Mouse (Mus musculus) heart, embryonic 13.5 days (tissue): ENCODE measurements around the gene Sec24d. TPM values are rescaled to one million over a fixed set of nuclear protein-coding genes. Genes with fewer than 3 reads are reported as not detected.
A peak's percentile ranks its signal among the peaks of the same experiment; 100 is the strongest.
"Not testable (repeated sequence)": the region's sequence is repeated elsewhere in the genome, so short reads cannot be mapped to it uniquely, and the experiment has no call there.

ENCODE experiments used
- ATAC-seq: fragments of 200-750 bp; cut with Nextera tagmentation; 2 replicates; pipeline ENCODE4 v1.8.0; 2017; ENCODE audit warnings: moderate TSS enrichment; ENCODE audit not compliant: insufficient number of reproducible peaks, low FRiP score, low TSS enrichment; ENCODE audit errors: extremely low read depth
- H3K27ac ChIP-seq: fragments of 300-500 bp; sonication (generic); replicated peaks from 2 replicates; pipeline ENCODE4 v1.5.1; 2015; ENCODE audit warnings: moderate library complexity, mild to moderate bottlenecking, inconsistent platforms
- H3K27me3 ChIP-seq: fragments of 300-500 bp; sonication (generic); replicated peaks from 2 replicates; pipeline ENCODE4 v1.6.1; 2015; ENCODE audit warnings: mild to moderate bottlenecking, inconsistent platforms
- H3K36me3 ChIP-seq: fragments of 300-500 bp; sonication (generic); 2 replicates; pipeline ENCODE4 v1.6.1; 2015; ENCODE audit warnings: mild to moderate bottlenecking, inconsistent platforms
- H3K4me1 ChIP-seq: fragments of 300-500 bp; sonication (generic); 2 replicates; pipeline ENCODE4 v1.6.1; 2015; ENCODE audit warnings: inconsistent platforms
- H3K4me2 ChIP-seq: fragments of 300-500 bp; sonication (generic); 2 replicates; pipeline ENCODE4 v1.6.1; 2015; ENCODE audit warnings: inconsistent platforms, mild to moderate bottlenecking, moderate library complexity
- H3K4me3 ChIP-seq: fragments of 300-500 bp; sonication (generic); 2 replicates; pipeline ENCODE4 v1.5.1; 2015; ENCODE audit warnings: moderate library complexity, mild to moderate bottlenecking, inconsistent platforms
- H3K9ac ChIP-seq: fragments of 300-500 bp; sonication (generic); 2 replicates; pipeline ENCODE4 v1.6.1; 2015; ENCODE audit warnings: inconsistent platforms, mild to moderate bottlenecking, moderate library complexity
- H3K9me3 ChIP-seq: fragments of 300-500 bp; sonication (generic); 2 replicates; pipeline ENCODE4 v1.6.1; 2016; ENCODE audit warnings: inconsistent platforms
- WGBS: fragments of 180-500 bp; shearing (Covaris S2); methylation state at CpG from one replicate; pipeline ENCODE4 v1.1.7; 2015; ENCODE audit warnings: mixed read lengths; 5-methylcytosine and 5-hydroxymethylcytosine counted together
- polyA plus RNA-seq: library from polyadenylated mRNA; unstranded; fragments of >200 nt; fragmentation: Nextera tagmentation; extraction: Ambion mirVana; gene quantifications from 2 replicates; pipeline ENCODE4 v1.2.1, GENCODE M21; 2015

Gene Sec24d
- polyA plus RNA-seq, 1 experiment from 2014 or later = 70.4 TPM

DNA sequence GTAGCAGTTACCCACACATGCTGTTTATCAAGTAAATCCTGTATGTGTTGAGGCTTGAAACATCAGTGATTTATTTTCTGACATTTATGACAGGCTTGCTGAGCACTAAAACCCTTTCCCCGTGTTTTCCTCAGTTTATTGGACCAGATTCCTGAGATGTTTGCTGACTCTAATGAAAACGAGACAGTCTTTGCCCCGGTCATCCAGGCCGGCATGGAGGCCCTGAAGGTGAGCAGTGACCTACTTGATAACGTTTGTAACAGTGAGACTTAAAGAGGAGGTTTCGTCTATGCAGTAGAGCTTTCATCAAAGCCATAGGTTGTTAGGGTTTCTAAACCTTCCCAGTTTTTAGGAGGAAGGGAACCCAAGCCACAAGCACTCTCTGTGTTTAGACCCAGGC is 76.4 kb downstream of the Sec24d start:
- no peak for ATAC-seq
- H3K4me3 ChIP-seq = no peak overlapping the region
- WGBS = 63% methylated on average over 6 of the region's 6 CpGs
- no peak overlapping the region for H3K4me2 ChIP-seq
- H3K36me3 ChIP-seq = peaks cover 88% of the 10 kb centered on the region
- peaks cover 4% of the 10 kb centered on the region; the same call in 1 of the 2 replicates for H3K4me1 ChIP-seq
- no peaks in the 10 kb centered on the region for H3K27me3 ChIP-seq
- no peak overlapping the region for H3K27ac ChIP-seq
- no peak overlapping the region for H3K9ac ChIP-seq
- no peaks in the 10 kb centered on the region for H3K9me3 ChIP-seq

DNA sequence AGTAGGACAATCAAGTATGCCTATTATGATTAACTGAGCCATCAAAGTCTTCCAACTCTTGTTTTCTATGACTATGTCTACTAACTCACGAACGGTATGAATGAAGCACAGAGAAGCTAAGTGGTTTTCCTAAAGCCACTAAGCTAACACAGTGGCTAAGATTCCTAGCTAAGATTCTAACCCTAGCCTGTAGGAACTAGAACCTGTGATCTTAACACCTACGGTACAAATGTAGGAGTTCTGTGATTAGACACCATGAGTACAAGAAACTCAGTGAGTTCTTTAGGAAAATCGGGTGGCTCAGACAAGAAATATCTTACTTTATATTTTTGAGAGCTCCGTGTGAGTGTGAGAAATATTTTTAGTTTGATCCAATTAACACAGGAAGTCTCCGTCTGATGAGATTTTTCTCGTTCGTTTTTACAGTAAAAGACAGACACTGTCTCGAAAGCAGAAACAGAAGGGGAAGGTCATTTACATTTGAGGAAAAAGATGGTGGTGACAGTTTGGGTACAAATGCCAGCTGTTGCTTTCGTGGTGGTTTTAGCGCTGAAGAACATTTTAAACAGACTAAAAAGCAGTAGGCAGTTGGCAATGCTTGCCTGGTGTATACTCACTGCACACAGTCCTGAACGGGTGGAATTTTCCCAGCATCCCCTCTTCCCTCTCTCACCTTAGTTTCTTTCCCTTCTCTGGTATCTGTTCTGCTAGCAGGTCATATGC is 81.0 kb downstream of the Sec24d start:
- ATAC-seq = no peak
- no peak overlapping the region for H3K4me2 ChIP-seq
- WGBS = 69% methylated on average over 12 of the region's 12 CpGs

DNA sequence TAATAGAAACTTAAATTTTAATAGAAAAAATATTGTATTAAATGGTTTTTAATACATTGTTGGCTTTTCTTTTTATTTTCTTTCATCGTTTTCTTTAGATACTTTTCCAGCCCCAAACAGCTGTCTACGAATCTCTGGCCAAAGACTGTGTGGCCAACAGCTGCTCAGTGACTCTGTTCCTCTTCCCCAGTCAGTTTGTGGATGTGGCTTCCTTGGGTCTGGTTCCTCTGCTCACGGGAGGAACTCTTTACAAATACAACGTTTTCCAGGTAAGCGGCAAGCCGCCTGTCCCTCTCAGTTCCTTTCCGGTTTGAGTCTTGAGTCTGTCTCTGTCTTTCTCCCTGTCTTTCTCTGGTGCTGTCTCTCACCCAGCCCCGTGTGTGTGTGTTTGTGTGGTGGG is 83.3 kb downstream of the Sec24d start:
- Histone ChIP-seq H3K4me1 (peaks cover 29% of the 10 kb centered on the region), H3K27me3 (no peaks in the 10 kb centered on the region), H3K9ac (no peak overlapping the region), H3K36me3 (peaks cover 91% of the 10 kb centered on the region), H3K27ac (no peak overlapping the region), H3K9me3 (no peaks in the 10 kb centered on the region), H3K4me2 (no peak overlapping the region), H3K4me3 (no peak overlapping the region)
- WGBS = 77% methylated on average over 8 of the region's 8 CpGs
- no peak for ATAC-seq

More for the DNA sequence above, 81.0 kb downstream of the Sec24d start:
- H3K27me3 ChIP-seq = no peaks in the 10 kb centered on the region
- no peak overlapping the region for H3K9ac ChIP-seq
- peaks cover 8% of the 10 kb centered on the region for H3K4me1 ChIP-seq
- H3K4me3 ChIP-seq = no peak overlapping the region
- H3K9me3 ChIP-seq = no peaks in the 10 kb centered on the region
- no peak overlapping the region for H3K27ac ChIP-seq
- peaks cover 91% of the 10 kb centered on the region for H3K36me3 ChIP-seq

DNA sequence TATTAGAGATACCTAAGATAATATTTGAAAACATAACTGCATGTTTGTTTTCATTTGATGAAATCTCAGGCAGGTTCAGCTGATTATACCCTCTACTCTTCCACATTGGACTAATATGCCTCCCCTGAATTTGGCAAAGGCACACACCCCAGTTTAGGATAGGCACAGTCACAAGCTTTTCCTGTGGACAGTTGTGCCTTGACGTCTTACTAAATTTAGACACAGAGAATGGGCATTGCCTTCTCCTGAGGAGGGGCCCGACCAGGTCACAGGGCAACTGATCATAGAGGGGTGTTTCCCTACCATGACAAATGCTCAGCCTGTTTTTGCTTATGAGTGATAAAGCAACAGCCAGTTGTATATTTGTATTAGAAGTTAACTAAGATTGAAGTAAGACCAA is 84.3 kb downstream of the Sec24d start:
- Histone ChIP-seq H3K36me3 (peaks cover 93% of the 10 kb centered on the region), H3K4me1 (peaks cover 35% of the 10 kb centered on the region), H3K27ac (no peak overlapping the region), H3K4me3 (no peak overlapping the region), H3K9me3 (no peaks in the 10 kb centered on the region), H3K9ac (0 out of 2 replicates have a peak overlapping the region, but pooled peaks have one; percentile 25), H3K27me3 (no peaks in the 10 kb centered on the region), H3K4me2 (no peak overlapping the region)
- WGBS = 31% methylated on average over 2 of the region's 2 CpGs
- ATAC-seq = no peak

DNA sequence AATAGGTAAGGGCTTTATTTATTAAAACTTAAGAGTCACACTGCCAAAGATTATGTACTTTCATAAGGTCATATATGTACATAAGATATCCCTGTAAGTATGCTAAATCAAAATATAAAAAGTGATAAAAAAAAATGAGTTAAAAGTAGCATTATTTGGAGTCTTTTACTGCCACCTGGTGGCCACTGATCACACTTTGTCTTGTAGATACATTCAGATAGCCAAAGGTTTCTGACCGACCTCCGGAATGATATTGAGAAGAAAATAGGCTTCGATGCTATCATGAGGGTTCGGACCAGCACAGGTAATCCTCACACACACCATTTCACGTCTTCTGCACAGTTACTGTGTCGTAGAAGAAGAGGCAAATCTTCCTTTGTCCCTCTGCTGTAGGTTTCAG is 85.9 kb downstream of the Sec24d start:
- peaks cover 93% of the 10 kb centered on the region for H3K36me3 ChIP-seq
- H3K27ac ChIP-seq = no peak overlapping the region
- no peak overlapping the region for H3K9ac ChIP-seq
- WGBS = 59% methylated on average over 6 of the region's 6 CpGs
- no peaks in the 10 kb centered on the region for H3K27me3 ChIP-seq
- H3K4me2 ChIP-seq = no peak overlapping the region
- ATAC-seq = no peak
- no peaks in the 10 kb centered on the region for H3K9me3 ChIP-seq
- peaks cover 40% of the 10 kb centered on the region for H3K4me1 ChIP-seq
- no peak overlapping the region for H3K4me3 ChIP-seq

DNA sequence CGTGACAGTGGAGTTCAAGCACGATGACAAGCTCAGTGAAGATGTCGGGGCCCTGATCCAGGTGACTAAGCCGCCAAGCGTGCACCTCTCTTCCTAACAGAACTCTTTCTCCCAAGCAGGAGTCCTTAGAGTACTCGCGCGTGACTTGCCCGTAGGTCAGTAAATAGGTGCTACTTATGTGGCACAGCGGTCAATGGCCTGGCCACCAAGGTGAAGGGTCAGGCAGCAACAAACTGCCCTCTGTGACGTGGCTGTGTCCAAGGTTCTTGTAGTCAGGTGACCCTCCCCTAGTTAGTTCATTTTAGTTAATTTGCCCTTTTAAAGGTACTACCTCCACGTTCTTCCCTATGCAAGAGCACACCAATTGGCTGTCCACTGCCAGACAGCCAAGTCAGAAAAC is 86.4 kb downstream of the Sec24d start:
- Histone ChIP-seq H3K4me1 (peaks cover 41% of the 10 kb centered on the region), H3K4me3 (no peak overlapping the region), H3K27ac (peak overlapping the region; percentile 81; the same call in 1 of the 2 replicates), H3K4me2 (no peak overlapping the region), H3K9ac (no peak overlapping the region), H3K36me3 (peaks cover 93% of the 10 kb centered on the region), H3K27me3 (no peaks in the 10 kb centered on the region), H3K9me3 (no peaks in the 10 kb centered on the region)
- WGBS = 87% methylated on average over 12 of the region's 12 CpGs
- no peak for ATAC-seq

DNA sequence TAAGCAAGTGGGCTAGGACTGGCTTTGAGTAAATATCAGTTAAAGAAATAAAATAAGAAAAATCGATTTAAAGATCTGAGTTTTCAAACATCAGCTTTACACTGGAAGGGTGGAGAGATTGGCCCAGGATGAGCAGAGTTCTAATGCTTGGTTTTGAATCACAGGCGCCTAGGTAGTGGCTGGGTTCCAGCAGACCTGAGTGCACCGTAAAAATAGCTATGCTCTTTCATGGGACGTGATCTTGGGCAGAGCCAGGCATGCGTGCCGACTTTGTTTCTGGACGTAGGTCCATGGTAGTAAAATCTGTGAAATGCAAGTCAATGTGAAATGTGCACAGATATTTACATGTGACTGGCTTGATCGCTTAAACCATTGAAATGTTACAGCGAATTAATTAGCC is 87.1 kb downstream of the Sec24d start:
- H3K27ac ChIP-seq = peak overlapping the region; percentile 81

DNA sequence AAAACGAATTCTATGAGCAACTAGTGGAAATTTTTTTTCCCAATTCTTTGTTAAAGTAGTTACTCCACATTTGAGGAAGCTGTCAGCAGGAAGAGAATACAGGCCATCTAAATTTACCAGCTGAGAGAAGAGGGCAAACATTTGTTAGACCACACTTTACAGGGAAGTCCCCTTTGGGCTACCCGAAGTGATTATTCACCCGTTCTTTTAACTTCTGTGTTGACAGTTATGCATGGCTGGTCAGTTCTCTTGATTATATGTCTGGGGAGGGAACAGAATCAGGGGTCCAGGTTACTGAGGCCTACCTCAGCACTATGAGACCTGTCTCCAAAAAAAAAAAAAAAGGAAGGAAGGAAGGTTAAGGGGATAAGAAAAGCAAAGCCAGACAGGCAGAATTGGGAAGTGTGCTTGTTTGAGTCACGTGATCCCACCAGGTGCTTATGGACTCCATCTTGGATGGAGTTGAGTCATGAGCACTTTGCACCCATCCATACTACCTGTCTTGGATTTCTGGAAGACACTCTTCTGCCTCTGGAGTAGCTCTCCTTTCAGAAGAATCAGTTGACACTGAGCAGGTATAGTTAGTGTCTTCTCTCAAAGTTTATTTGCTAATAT is 89.2 kb downstream of the Sec24d start:
- peaks cover 35% of the 10 kb centered on the region for H3K4me1 ChIP-seq
- H3K4me3 ChIP-seq = no peak overlapping the region
- no peak overlapping the region for H3K9ac ChIP-seq
- H3K9me3 ChIP-seq = no peaks in the 10 kb centered on the region
- ATAC-seq = no peak
- WGBS = 54% methylated on average over 4 of the region's 4 CpGs
- H3K27me3 ChIP-seq = no peaks in the 10 kb centered on the region
- H3K4me2 ChIP-seq = no peak overlapping the region
- H3K27ac ChIP-seq = no peak overlapping the region
- H3K36me3 ChIP-seq = peaks cover 93% of the 10 kb centered on the region

More for the DNA sequence above, 87.1 kb downstream of the Sec24d start:
- Histone ChIP-seq H3K9ac (no peak overlapping the region; the same call in 1 of the 2 replicates), H3K9me3 (no peaks in the 10 kb centered on the region), H3K4me1 (peaks cover 41% of the 10 kb centered on the region), H3K36me3 (peaks cover 93% of the 10 kb centered on the region), H3K4me3 (no peak overlapping the region), H3K4me2 (no peak overlapping the region), H3K27me3 (no peaks in the 10 kb centered on the region)
- 53% methylated on average over 9 of the region's 9 CpGs for WGBS
- no peak for ATAC-seq

DNA sequence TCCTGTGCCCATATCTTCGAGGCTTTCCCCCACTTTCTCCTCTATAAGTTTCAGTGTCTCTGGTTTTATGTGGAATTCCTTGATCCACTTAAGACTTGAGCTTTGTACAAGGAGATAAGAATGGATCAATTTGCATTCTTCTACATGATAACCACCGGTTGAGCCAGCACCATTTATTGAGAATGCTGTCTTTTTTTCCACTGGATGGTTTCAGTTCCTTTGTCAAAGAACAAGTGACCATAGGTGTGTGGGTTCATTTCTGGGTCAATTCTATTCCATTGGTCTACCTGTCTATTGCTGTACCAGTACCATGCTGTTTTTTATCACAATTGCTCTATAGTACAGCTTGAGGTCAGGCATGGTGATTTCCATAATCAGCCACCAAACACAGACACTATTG is 99.6 kb downstream of the Sec24d start:
- ATAC-seq, H3K4me3 ChIP-seq, H3K4me1 ChIP-seq, H3K4me2 ChIP-seq, H3K27ac ChIP-seq, H3K27me3 ChIP-seq, H3K9ac ChIP-seq, H3K9me3 ChIP-seq: not testable (repeated sequence)
- WGBS = 68% methylated on average over 2 of the region's 2 CpGs
- peaks cover 94% of the 10 kb centered on the region for H3K36me3 ChIP-seq

DNA sequence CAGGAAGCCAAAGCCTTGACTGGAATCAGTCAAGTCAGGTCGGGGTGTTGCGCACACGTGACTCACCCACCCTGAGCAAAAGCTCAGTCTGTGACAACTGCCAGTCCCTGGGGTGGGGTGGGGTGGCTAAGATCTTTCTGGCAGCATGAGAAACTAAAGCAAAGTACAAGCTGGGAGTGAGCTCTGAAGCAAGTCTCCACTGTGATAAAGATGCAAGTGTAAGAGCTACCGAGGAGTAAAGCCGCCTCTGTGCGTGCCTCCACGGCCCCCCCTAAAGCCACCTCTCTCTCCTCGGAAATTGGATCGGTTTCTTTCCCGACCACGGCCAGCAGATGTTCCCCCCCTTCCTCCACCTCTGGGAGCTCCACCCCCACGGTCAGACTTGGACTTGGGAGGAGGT is 101.9 kb downstream of the Sec24d start:
- no peaks in the 10 kb centered on the region for H3K9me3 ChIP-seq
- 84% methylated on average over 12 of the region's 12 CpGs for WGBS
- H3K4me3 ChIP-seq = no peak overlapping the region
- H3K4me2 ChIP-seq = no peak overlapping the region
- H3K27me3 ChIP-seq = no peaks in the 10 kb centered on the region
- peaks cover 79% of the 10 kb centered on the region for H3K36me3 ChIP-seq
- H3K27ac ChIP-seq = no peak overlapping the region
- no peaks in the 10 kb centered on the region for H3K4me1 ChIP-seq
- H3K9ac ChIP-seq = no peak overlapping the region
- ATAC-seq = no peak

DNA sequence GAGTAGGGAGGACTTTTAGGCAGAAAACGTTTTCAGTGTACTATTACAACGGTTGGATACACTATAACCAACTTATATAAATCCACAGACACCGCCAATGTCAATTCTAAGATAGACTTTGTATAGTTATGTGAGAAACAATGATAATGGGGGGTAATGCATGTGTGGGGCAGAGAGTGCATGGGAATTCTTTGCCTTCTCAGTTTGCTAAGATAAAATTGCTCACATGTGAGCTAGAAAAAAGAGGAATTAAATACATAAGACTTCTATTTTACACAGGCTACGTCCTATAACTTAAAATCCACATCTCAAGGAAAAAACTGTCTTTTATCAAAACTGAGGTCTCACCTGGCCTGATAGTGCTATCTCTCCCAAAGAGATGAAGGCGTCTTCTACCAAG is 103.7 kb downstream of the Sec24d start:
- no peak overlapping the region for H3K9ac ChIP-seq
- ATAC-seq = no peak
- H3K4me1 ChIP-seq = no peaks in the 10 kb centered on the region
- H3K27ac ChIP-seq = no peak overlapping the region
- 91% methylated on average over 5 of the region's 5 CpGs for WGBS
- H3K27me3 ChIP-seq = no peaks in the 10 kb centered on the region
- H3K4me2 ChIP-seq = no peak overlapping the region
- no peak overlapping the region for H3K4me3 ChIP-seq
- H3K9me3 ChIP-seq = no peaks in the 10 kb centered on the region
- H3K36me3 ChIP-seq = peaks cover 78% of the 10 kb centered on the region
